Mouse (Mus musculus) stomach, postnatal 0 days (tissue): ENCODE results near the gene Gm10959.

Experiments
- CTCF ChIP-seq: IDR thresholded peaks from 2 replicates; pipeline ENCODE4 v1.5.1; 2016; ENCODE audit warnings: antibody characterized with exemption, low read depth, mild to moderate bottlenecking, moderate library complexity
- EP300 ChIP-seq: optimal IDR thresholded peaks from 2 replicates; pipeline ENCODE3; 2016; ENCODE audit warnings: antibody characterized with exemption

GRCm38 (mm10) chr3:122921676-122922527 is 2.7 kb upstream of the Gm10959 start:
- no peak for TF ChIP-seq EP300
- TF ChIP-seq CTCF, result no peak
